Mouse (Mus musculus): ENCODE results near the gene Klk6.

Klk6 gene

GRCm38 (mm10) chr7:43824199-43824598 is at the start of gene Klk6:
TSS of gene Klk6 (plus strand) at chr7:43824499.
- DNase-seq (ENCODE audit: low spot score in 2 of 2): no peak

GRCm38 (mm10) chr7:43774802-43775201 is 49.5 kb upstream of the Klk6 start:
- DNase-seq (ENCODE audit: low spot score in 2 of 2): peak in 1 of 2 experiments; percentile 3

GRCm38 (mm10) chr7:43775311-43776057 is 48.8 kb upstream of the Klk6 start:
- peak in 1 of 2 experiments; percentile 10 for DNase-seq (ENCODE audit: low spot score in 2 of 2)

GRCm38 (mm10) chr7:43776506-43776905 is 47.8 kb upstream of the Klk6 start:
- no peak for DNase-seq (ENCODE audit: low spot score in 2 of 2)

GRCm38 (mm10) chr7:43777423-43777822 is 46.9 kb upstream of the Klk6 start:
- peak in 1 of 2 experiments; percentile 6 for DNase-seq (ENCODE audit: low spot score in 2 of 2)

- DNase-seq (ENCODE audit: low spot score in 2 of 2): peak in 1 of 2 experiments; percentile 3
Measured at GRCm38 (mm10) chr7:43778176-43778970, 45.9 kb upstream of the Klk6 start.

GRCm38 (mm10) chr7:43780241-43780640 is 44.1 kb upstream of the Klk6 start:
- no peak for DNase-seq (ENCODE audit: low spot score in 2 of 2)

- DNase-seq (ENCODE audit: low spot score in 2 of 2): peak in 1 of 2 experiments; percentile 4
Measured at GRCm38 (mm10) chr7:43780746-43781145, 43.6 kb upstream of the Klk6 start, which contains the start of gene Klk10. TSS of gene Klk10 (plus strand) at chr7:43781035.

GRCm38 (mm10) chr7:43781541-43781940 is 42.8 kb upstream of the Klk6 start:
- no peak for DNase-seq (ENCODE audit: low spot score in 2 of 2)

GRCm38 (mm10) chr7:43782275-43783265 is 41.7 kb upstream of the Klk6 start:
- peak; percentile 53 to 80 for DNase-seq (ENCODE audit: low spot score in 2 of 2)

GRCm38 (mm10) chr7:43785286-43785685 is 39.0 kb upstream of the Klk6 start:
- no peak for DNase-seq (ENCODE audit: low spot score in 2 of 2)

GRCm38 (mm10) chr7:43788096-43788495 is 36.2 kb upstream of the Klk6 start:
- no peak for DNase-seq (ENCODE audit: low spot score in 2 of 2)

- DNase-seq (ENCODE audit: low spot score in 2 of 2): no peak
Measured at GRCm38 (mm10) chr7:43789295-43789694, 35.0 kb upstream of the Klk6 start.

- no peak for DNase-seq (ENCODE audit: low spot score in 2 of 2)
Measured at GRCm38 (mm10) chr7:43791591-43791990, 32.7 kb upstream of the Klk6 start, which contains the start of gene Klk9. TSS of gene Klk9 (plus strand) at chr7:43791891.

GRCm38 (mm10) chr7:43796355-43796754 is 27.9 kb upstream of the Klk6 start:
- DNase-seq (ENCODE audit: low spot score in 2 of 2): no peak

- DNase-seq (ENCODE audit: low spot score in 2 of 2): peak in 1 of 2 experiments; percentile 55
Measured at GRCm38 (mm10) chr7:43797333-43797769, 26.9 kb upstream of the Klk6 start, which contains the start of gene Klk8. TSS of gene Klk8 (plus strand) at chr7:43797577.

- no peak for DNase-seq (ENCODE audit: low spot score in 2 of 2)
Measured at GRCm38 (mm10) chr7:43797844-43798462, 26.3 kb upstream of the Klk6 start.

- DNase-seq (ENCODE audit: low spot score in 2 of 2): no peak
Measured at GRCm38 (mm10) chr7:43799876-43800275, 24.4 kb upstream of the Klk6 start.

- DNase-seq (ENCODE audit: low spot score in 2 of 2): no peak
Measured at GRCm38 (mm10) chr7:43810994-43811393, 13.3 kb upstream of the Klk6 start, which contains the start of gene Klk7. TSS of gene Klk7 (plus strand) at chr7:43811294.

- no peak for DNase-seq (ENCODE audit: low spot score in 2 of 2)
Measured at GRCm38 (mm10) chr7:43815211-43815610, 9.1 kb upstream of the Klk6 start.

- DNase-seq (ENCODE audit: low spot score in 2 of 2): no peak
Measured at GRCm38 (mm10) chr7:43816746-43817145, 7.6 kb upstream of the Klk6 start.

Data from spleen, postnatal 10 days (tissue).